Mouse (Mus musculus) gastrocnemius, postnatal 10 days (tissue): ENCODE measurements around the gene Ankrd55. TPM values are rescaled to one million over a fixed set of nuclear protein-coding genes. Genes with fewer than 3 reads are reported as not detected.
"Not testable (repeated sequence)": the region's sequence is repeated elsewhere in the genome, so short reads cannot be mapped to it uniquely, and the experiment has no call there.

ENCODE experiments used
- DNase-seq: peaks from one replicate; pipeline ENCODE4 v3.0.0; 2021; ENCODE audit warnings: mixed read lengths
- total RNA-seq, 2 experiments: library from RNA; stranded (reverse); gene quantifications; 2 replicates each; pipeline ENCODE4 v1.2.3; 2021

Ankrd55 gene
- total RNA-seq, 2 experiments from 2014 or later: not detected

GRCm38 (mm10) chr13:112413611-112414010, 125.4 kb downstream of the Ankrd55 start:
- no peak for DNase-seq

GRCm38 (mm10) chr13:112415896-112416295, 127.6 kb downstream of the Ankrd55 start:
- DNase-seq: no peak

- no peak for DNase-seq
These were observed 128.3 kb downstream of the Ankrd55 start for GRCm38 (mm10) chr13:112416410-112417162.

- DNase-seq: no peak
These were observed 128.9 kb downstream of the Ankrd55 start for GRCm38 (mm10) chr13:112417163-112417523.

GRCm38 (mm10) chr13:112417861-112418423, 129.7 kb downstream of the Ankrd55 start:
- no peak for DNase-seq

- DNase-seq: no peak
These were observed 130.3 kb downstream of the Ankrd55 start for GRCm38 (mm10) chr13:112418595-112418994.

- no peak for DNase-seq
These were observed 136.0 kb downstream of the Ankrd55 start for GRCm38 (mm10) chr13:112424212-112424611.

- no peak for DNase-seq
These were observed 136.4 kb downstream of the Ankrd55 start for GRCm38 (mm10) chr13:112424635-112425034.

GRCm38 (mm10) chr13:112425181-112425654, 137.0 kb downstream of the Ankrd55 start:
- no peak for DNase-seq

GRCm38 (mm10) chr13:112426265-112427135, 138.2 kb downstream of the Ankrd55 start:
- DNase-seq: no peak

- DNase-seq: not testable (repeated sequence)
These were observed 138.9 kb downstream of the Ankrd55 start for GRCm38 (mm10) chr13:112427136-112427470.

GRCm38 (mm10) chr13:112427521-112427920, 139.3 kb downstream of the Ankrd55 start:
- no peak for DNase-seq

- no peak for DNase-seq
These were observed 145.0 kb downstream of the Ankrd55 start for GRCm38 (mm10) chr13:112433271-112433670.

Other genes with a start within 250 kb of the Ankrd55 start
- 100 to 1,000 TPM; 129 to 145 TPM for gene Il6st, start 175.6 kb downstream of the Ankrd55 start, total RNA-seq